Comparison of ENCODE assay signal across 8 mouse cellular contexts in the genomic region with DNA sequence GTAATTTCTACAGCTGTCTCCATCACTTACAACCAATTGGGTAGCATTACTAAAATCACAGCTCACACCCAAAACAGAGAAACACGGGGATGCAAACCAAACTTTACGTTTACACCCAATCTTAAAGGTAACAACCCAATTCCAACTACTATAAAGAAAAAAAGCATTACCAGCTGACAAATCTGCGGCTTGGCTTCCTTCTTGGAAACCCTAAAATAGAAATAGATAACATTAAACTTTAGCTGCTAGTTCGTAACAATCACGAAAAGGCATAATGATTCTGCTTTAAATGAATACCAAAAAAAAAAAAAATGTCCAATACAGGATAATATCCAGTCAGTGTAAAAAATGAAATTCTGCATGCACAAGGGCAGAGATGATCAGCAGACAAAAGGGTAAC. TPM values are rescaled to one million over a fixed set of nuclear protein-coding genes. Genes with fewer than 3 reads are reported as not detected.
DNase-seq lines count a peak whose midpoint lies in the region; ATAC-seq and TF ChIP-seq lines count a peak whose summit lies in the region.

No protein-coding gene starts in this region.

- no peaks in the 10 kb centered on the region for H3K27me3 ChIP-seq in kidney, adult 2 months (replicated peaks; ENCODE audit: control insufficient read depth, insufficient read depth, low read length)
- no peaks in the 10 kb centered on the region for H3K27me3 ChIP-seq in hindbrain, embryonic 14.5 days (ENCODE audit: control insufficient read depth, insufficient read depth, low read length)
- H3K27me3 ChIP-seq in midbrain, embryonic 13.5 days: no peaks in the 10 kb centered on the region

- peak overlapping the region; percentile 60 for H3K4me2 ChIP-seq in hindbrain, embryonic 14.5 days (replicated peaks)
- peak overlapping the region; percentile 66 for H3K4me2 ChIP-seq in midbrain, embryonic 13.5 days (replicated peaks)

- H3K9ac ChIP-seq in hindbrain, embryonic 14.5 days: peak overlapping the region; percentile 86
- peak overlapping the region; percentile 88 for H3K9ac ChIP-seq in midbrain, embryonic 13.5 days (replicated peaks)

- H3K4me3 ChIP-seq in kidney, adult 2 months (ENCODE audit: insufficient read depth, low read depth, low read length): peak overlapping the region; percentile 91
- H3K4me3 ChIP-seq in bone marrow macrophage, adult 2 months (ENCODE audit: insufficient read depth, low read length): peak overlapping the region; percentile 94
- H3K4me3 ChIP-seq in hindbrain, embryonic 14.5 days (replicated peaks; ENCODE audit: low read length): peak overlapping the region; percentile 92
- peak overlapping the region; percentile 99 for H3K4me3 ChIP-seq in midbrain, embryonic 13.5 days (replicated peaks)

- WGBS in kidney, adult 2 months: 15% methylated on average over 5 of the region's 5 CpGs
- 31% methylated on average over 5 of the region's 5 CpGs for WGBS in hindbrain, embryonic 14.5 days
- WGBS in midbrain, embryonic 13.5 days: 30% methylated on average over 5 of the region's 5 CpGs

- no peak for ATAC-seq in hindbrain, embryonic 14.5 days (ENCODE audit: low FRiP score)
- no peak for ATAC-seq in midbrain, embryonic 13.5 days

- no peak for TF ChIP-seq POLR2A in kidney, adult 2 months (IDR thresholded peaks at IDR 0.05; ENCODE audit: low read depth, low read length)
- TF ChIP-seq POLR2A in bone marrow macrophage, adult 2 months (IDR thresholded peaks at IDR 0.05; ENCODE audit: borderline replicate concordance, low read depth, low read length): no peak

- no peaks in the 10 kb centered on the region for H3K36me3 ChIP-seq in kidney, adult 2 months (ENCODE audit: control insufficient read depth, insufficient read depth, low read length)
- peaks cover 29% of the 10 kb centered on the region for H3K36me3 ChIP-seq in hindbrain, embryonic 14.5 days (replicated peaks; ENCODE audit: control insufficient read depth, insufficient read depth)
- peaks cover 25% of the 10 kb centered on the region for H3K36me3 ChIP-seq in midbrain, embryonic 13.5 days

- no peak for TF ChIP-seq CTCF in kidney, adult 2 months (conservative IDR thresholded peaks at IDR 0.05; ENCODE audit: insufficient read depth, insufficient read length, low read depth, low read length)
- TF ChIP-seq CTCF in bone marrow macrophage, adult 2 months (IDR thresholded peaks at IDR 0.05; ENCODE audit: low read depth, low read length): no peak

- H3K4me1 ChIP-seq in kidney, adult 2 months (ENCODE audit: control insufficient read depth, insufficient read depth, low read length): peaks cover 7% of the 10 kb centered on the region; the same call in 1 of the 2 replicates
- peaks cover 12% of the 10 kb centered on the region for H3K4me1 ChIP-seq in bone marrow macrophage, adult 2 months (ENCODE audit: control insufficient read depth, insufficient read depth, low read length)
- H3K4me1 ChIP-seq in hindbrain, embryonic 14.5 days (replicated peaks; ENCODE audit: control insufficient read depth, insufficient read depth, low read length): peaks cover 13% of the 10 kb centered on the region
- peaks cover 15% of the 10 kb centered on the region for H3K4me1 ChIP-seq in midbrain, embryonic 13.5 days (replicated peaks)

- no peak for DNase-seq in kidney, adult 2 months
- no peak for DNase-seq in kidney, postnatal 10 days
- DNase-seq in hindbrain, embryonic 14.5 days (ENCODE audit: low spot score): no peak
- DNase-seq in urinary bladder, adult 2 months (ENCODE audit: low spot score): no peak
- DNase-seq in left cerebral cortex, adult 8-10 months (ENCODE audit: low spot score in 2 of 2): no peak
- DNase-seq in layer of hippocampus, adult 18-20 months (ENCODE audit: low spot score in 2 of 2): no peak

- H3K9me3 ChIP-seq in hindbrain, embryonic 14.5 days (ENCODE audit: control insufficient read depth, low read length): no peaks in the 10 kb centered on the region
- H3K9me3 ChIP-seq in midbrain, embryonic 13.5 days: no peaks in the 10 kb centered on the region

- no peak overlapping the region for H3K27ac ChIP-seq in kidney, adult 2 months (ENCODE audit: insufficient read depth, low read depth, low read length)
- peak overlapping the region; percentile 59 for H3K27ac ChIP-seq in bone marrow macrophage, adult 2 months (ENCODE audit: insufficient read depth, low read depth, low read length)
- no peak overlapping the region for H3K27ac ChIP-seq in hindbrain, embryonic 14.5 days
- no peak overlapping the region for H3K27ac ChIP-seq in midbrain, embryonic 13.5 days

RNA-seq across cellular contexts. Expression of a gene that starts 0.8 kb away (rescaled TPM):
- 13.0 and 13.5 TPM in 2 replicates for polyA plus RNA-seq in kidney, adult 2 months (2012; rRNA removed)
- 9.8 and 14.3 TPM in 2 replicates for polyA plus RNA-seq in bone marrow macrophage, adult 2 months (2012; ENCODE audit: insufficient read depth, insufficient read length, missing spikeins)
- 8.0 and 8.4 TPM in 2 replicates for polyA plus RNA-seq in hindbrain, embryonic 14.5 days (2014; fragmentation: Nextera tagmentation; extraction: Ambion mirVana)
- 8.7 and 10.2 TPM in 2 replicates for polyA plus RNA-seq in midbrain, embryonic 13.5 days (2015; fragmentation: Nextera tagmentation; extraction: Ambion mirVana)
- polyA plus RNA-seq in urinary bladder, adult 2 months (2012; rRNA removed): 13.0 and 16.4 TPM in 2 replicates
- total RNA-seq in left cerebral cortex, adult 8-10 months (2022): 10 to 100 TPM; 17.0 to 21.9 (median 19.7) TPM
- 10 to 100 TPM; 24.4 to 26.8 TPM for total RNA-seq in layer of hippocampus, adult 18-20 months (2021)

RNA-seq across cellular contexts. Expression of a gene that starts 23.6 kb away (rescaled TPM):
- polyA plus RNA-seq in kidney, adult 2 months (2012; rRNA removed): 30.6 and 37.9 TPM in 2 replicates
- polyA plus RNA-seq in bone marrow macrophage, adult 2 months (2012; ENCODE audit: insufficient read depth, insufficient read length, missing spikeins): not detected in 2 replicates
- 0.63 and 1.0 TPM in 2 replicates for polyA plus RNA-seq in hindbrain, embryonic 14.5 days (2014; fragmentation: Nextera tagmentation; extraction: Ambion mirVana)
- 0.62 and 0.74 TPM in 2 replicates for polyA plus RNA-seq in midbrain, embryonic 13.5 days (2015; fragmentation: Nextera tagmentation; extraction: Ambion mirVana)
- 24.9 and 27.8 TPM in 2 replicates for polyA plus RNA-seq in urinary bladder, adult 2 months (2012; rRNA removed)
- total RNA-seq in left cerebral cortex, adult 8-10 months (2022): 1 to 10 TPM; 1.2 to 2.7 (median 1.5) TPM
- under 1 TPM; 0.81 to 0.92 TPM for total RNA-seq in layer of hippocampus, adult 18-20 months (2021)

RNA-seq across cellular contexts. Expression of a gene that starts 38.5 kb away (rescaled TPM):
- 2.3 and 2.8 TPM in 2 replicates for polyA plus RNA-seq in kidney, adult 2 months (2012; rRNA removed)
- 3.8 and 4.2 TPM in 2 replicates for polyA plus RNA-seq in bone marrow macrophage, adult 2 months (2012; ENCODE audit: insufficient read depth, insufficient read length, missing spikeins)
- 11.1 and 11.4 TPM in 2 replicates for polyA plus RNA-seq in hindbrain, embryonic 14.5 days (2014; fragmentation: Nextera tagmentation; extraction: Ambion mirVana)
- 14.2 and 15.4 TPM in 2 replicates for polyA plus RNA-seq in midbrain, embryonic 13.5 days (2015; fragmentation: Nextera tagmentation; extraction: Ambion mirVana)
- polyA plus RNA-seq in urinary bladder, adult 2 months (2012; rRNA removed): 9.8 and 13.3 TPM in 2 replicates
- 1 to 10 TPM; 3.7 to 4.9 (median 4.2) TPM for total RNA-seq in left cerebral cortex, adult 8-10 months (2022)
- 1 to 10 TPM; 4.1 to 4.8 TPM for total RNA-seq in layer of hippocampus, adult 18-20 months (2021)

Comparison
In these comparisons a context has a peak if more than half of its experiments do, and no peak if none do; other contexts are left out.
1. RNA of a gene that starts 23.6 kb away (polyA plus RNA-seq): 30.6 to 37.9 TPM in kidney, adult 2 months and 24.9 to 27.8 TPM in urinary bladder, adult 2 months; 0.63 to 1.0 TPM in hindbrain, embryonic 14.5 days, 0.62 to 0.74 TPM in midbrain, embryonic 13.5 days and not detected in bone marrow macrophage, adult 2 months; every median in the first group is over 10 times any median in the second.
2. Peak in every context shown above with its lines, with median percentiles within 50 percentile points of each other: H3K4me3 ChIP-seq.